Mouse (Mus musculus): ENCODE measurements around the gene Nectin2.

DNA sequence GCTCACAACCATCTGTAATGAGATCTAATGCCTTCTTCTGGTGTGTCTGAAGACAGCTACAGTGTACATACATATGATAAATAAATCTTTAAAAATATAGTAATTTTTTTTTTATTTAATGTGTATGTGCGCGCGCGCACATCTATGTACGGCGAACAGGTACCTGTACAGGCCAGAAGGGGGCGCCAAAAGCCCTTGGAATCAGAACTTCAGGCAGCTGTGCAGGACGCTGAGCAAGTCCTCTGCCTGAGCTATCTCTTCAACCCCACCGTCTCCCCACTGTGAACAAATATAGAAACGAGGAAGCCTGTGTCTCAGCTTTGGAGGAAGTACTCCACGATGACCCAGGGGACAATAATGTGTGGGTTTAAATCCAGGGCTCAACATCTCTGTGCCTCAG is 10.0 kb downstream of the Nectin2 start:
- no peak for TF ChIP-seq CTCF (IDR thresholded peaks at IDR 0.05; ENCODE audit: borderline replicate concordance, insufficient read depth, low read depth, low read length)
- TF ChIP-seq POLR2A (IDR thresholded peaks at IDR 0.05; ENCODE audit: borderline replicate concordance, insufficient read depth, low read length), result no peak

All from cerebellum, adult 2 months (tissue).